Mouse (Mus musculus) activated CD4-positive, CD25-positive, alpha-beta regulatory T cell, adult 4 months (primary cell): Measurements from ENCODE around the gene Lpar5. TPM values are rescaled to one million over a fixed set of nuclear protein-coding genes. Genes with fewer than 3 reads are reported as not detected.

Experiments used
- ATAC-seq: one replicate; pipeline ENCODE4 v1.8.0; 2017
- polyA plus RNA-seq, 2 experiments: library from polyadenylated mRNA; unstranded; fragments of 100-300 nt; shearing (Covaris generic); gene quantifications; one replicate each; pipeline ENCODE4 v1.2.1; 2017

Lpar5 gene
- polyA plus RNA-seq, 2 experiments from 2014 or later, result 8.6 to 9.5 TPM

DNA sequence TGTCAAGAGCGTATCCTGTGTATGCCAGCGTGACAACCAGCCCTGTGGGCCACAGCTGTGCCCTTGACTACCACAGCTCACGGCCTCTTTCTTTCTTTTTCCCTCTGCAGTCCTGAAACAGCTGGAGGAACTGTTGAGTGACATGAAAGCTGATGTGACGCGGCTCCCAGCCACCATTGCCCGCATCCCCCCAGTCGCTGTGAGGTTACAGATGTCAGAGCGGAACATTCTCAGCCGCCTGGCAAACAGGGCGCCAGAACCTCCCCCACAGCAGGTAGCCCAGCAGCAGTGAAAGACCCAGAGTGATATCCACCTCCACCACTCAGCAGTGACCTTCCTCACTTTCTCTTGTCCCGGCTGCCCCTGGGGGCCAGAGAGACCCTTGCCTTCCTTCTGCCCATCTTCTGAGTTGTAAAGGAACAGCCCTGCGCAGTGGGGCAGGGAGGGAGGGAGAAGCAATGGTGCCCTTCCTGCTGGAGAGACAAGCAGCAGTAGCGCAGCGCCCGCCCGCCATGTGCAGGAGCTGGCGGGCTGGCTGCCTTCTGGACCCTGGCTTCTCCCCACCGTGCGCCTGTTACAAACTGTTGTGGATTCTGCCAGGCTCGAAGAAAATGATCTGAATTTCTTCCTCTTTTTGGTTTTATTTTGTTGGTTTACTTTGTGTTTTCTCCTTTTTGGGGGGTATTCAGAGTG lies 62.1 kb downstream of the Lpar5 start:
- no peak for ATAC-seq

GRCm38 (mm10) chr6:125131302-125132156 lies 63.8 kb downstream of the Lpar5 start, which contains the start of gene Nop2:
TSS of gene Nop2 (plus strand) at chr6:125131909.
- peak; percentile 91 for ATAC-seq

Other genes starting within 250 kb of the Lpar5 start
- gene Usp5, start 238.4 kb upstream of the Lpar5 start, polyA plus RNA-seq, result 10 to 100 TPM; 58.3 to 86.0 TPM
- gene Cdca3, start 238.4 kb upstream of the Lpar5 start, polyA plus RNA-seq, result 10 to 100 TPM; 43.4 to 57.7 TPM
- under 1 TPM in 1 of 2 experiments, not detected in 1; 0.19 TPM for gene Gnb3, start 227.6 kb upstream of the Lpar5 start, polyA plus RNA-seq
- not detected for gene P3h3, start 210.2 kb upstream of the Lpar5 start, polyA plus RNA-seq
- under 1 TPM in 1 of 2 experiments, not detected in 1; 0.21 TPM for gene Gpr162, start 203.9 kb upstream of the Lpar5 start, polyA plus RNA-seq
- 100 to 1,000 TPM; 240 to 401 TPM for gene Cd4, start 179.7 kb upstream of the Lpar5 start, polyA plus RNA-seq
- gene Lag3, start 156.2 kb upstream of the Lpar5 start, polyA plus RNA-seq, result 10 to 100 TPM; 23.5 to 30.2 TPM
- gene Ptms, start 147.8 kb upstream of the Lpar5 start, polyA plus RNA-seq, result 10 to 100 TPM; 12.0 to 12.8 TPM
- gene Mlf2, start 136.5 kb upstream of the Lpar5 start, polyA plus RNA-seq, result 10 to 100 TPM; 46.7 to 70.4 TPM
- gene Cops7a, start 102.4 kb upstream of the Lpar5 start, polyA plus RNA-seq, result 10 to 100 TPM; 45.9 to 51.2 TPM
- not detected for gene Pianp, start 71.2 kb upstream of the Lpar5 start, polyA plus RNA-seq
- 1 to 10 TPM; 4.3 to 5.2 TPM for gene Zfp384, start 58.8 kb upstream of the Lpar5 start, polyA plus RNA-seq
- gene Ing4, start 28.2 kb upstream of the Lpar5 start, polyA plus RNA-seq, result 10 to 100 TPM; 41.5 to 48.1 TPM
- gene Acrbp, start 18.2 kb upstream of the Lpar5 start, polyA plus RNA-seq, result 1 to 10 TPM; 8.1 to 9.7 TPM
- 10 to 100 TPM; 49.4 to 66.6 TPM for gene Chd4, start 28.1 kb downstream of the Lpar5 start, polyA plus RNA-seq
- 10 to 100 TPM; 40.6 to 50.3 TPM for gene Nop2, start 64.0 kb downstream of the Lpar5 start, polyA plus RNA-seq
- 10 to 100 TPM in 1 of 2 experiments, 1 to 10 TPM in 1; 6.9 to 13.3 TPM for gene Iffo1, start 77.3 kb downstream of the Lpar5 start, polyA plus RNA-seq
- 100 to 1,000 TPM; 300 to 540 TPM for gene Gapdh, start 98.5 kb downstream of the Lpar5 start, polyA plus RNA-seq
- gene Ncapd2, start 123.8 kb downstream of the Lpar5 start, polyA plus RNA-seq, result 10 to 100 TPM; 33.1 to 61.3 TPM
- gene Mrpl51, start 123.9 kb downstream of the Lpar5 start, polyA plus RNA-seq, result 10 to 100 TPM; 85.7 to 89.0 TPM
- gene Vamp1, start 147.6 kb downstream of the Lpar5 start, polyA plus RNA-seq, result 10 to 100 TPM; 14.0 to 14.4 TPM
- 10 to 100 TPM; 65.5 to 84.7 TPM for gene Tapbpl, start 163.9 kb downstream of the Lpar5 start, polyA plus RNA-seq
- 100 to 1,000 TPM; 427 to 432 TPM for gene Cd27, start 169.1 kb downstream of the Lpar5 start, polyA plus RNA-seq
- 1 to 10 TPM; 1.3 to 1.8 TPM for gene Tuba3a, start 218.1 kb downstream of the Lpar5 start, polyA plus RNA-seq
- gene Ltbr, start 246.0 kb downstream of the Lpar5 start, polyA plus RNA-seq, result not detected